Mouse (Mus musculus): Measurements from ENCODE around the gene Rsl1d1. TPM values are rescaled to one million over a fixed set of nuclear protein-coding genes. Genes with fewer than 3 reads are reported as not detected.
A peak's percentile ranks its signal among the peaks of the same experiment; 100 is the strongest.
"Not testable (repeated sequence)": the region's sequence is repeated elsewhere in the genome, so short reads cannot be mapped to it uniquely, and the experiment has no call there.

Gene Rsl1d1
- polyA plus RNA-seq, 1 experiment from 2014 or later = 212 TPM

GRCm38 (mm10) chr16:11177404-11177803 is 25.7 kb downstream of the Rsl1d1 start:
- Histone ChIP-seq H3K36me3 (no peaks in the 10 kb centered on the region), H3K9me3 (no peaks in the 10 kb centered on the region), H3K27ac (no peak overlapping the region), H3K4me3 (no peak overlapping the region), H3K27me3 (ENCODE audit: insufficient read depth, poor library complexity, severe bottlenecking) (peaks cover 9% of the 10 kb centered on the region; the same call in 1 of the 2 replicates), H3K4me1 (replicated peaks) (peaks cover 25% of the 10 kb centered on the region)
- no peak for DNase-seq (ENCODE audit: low spot score)
- WGBS = 79% methylated on average over 2 of the region's 2 CpGs

DNA sequence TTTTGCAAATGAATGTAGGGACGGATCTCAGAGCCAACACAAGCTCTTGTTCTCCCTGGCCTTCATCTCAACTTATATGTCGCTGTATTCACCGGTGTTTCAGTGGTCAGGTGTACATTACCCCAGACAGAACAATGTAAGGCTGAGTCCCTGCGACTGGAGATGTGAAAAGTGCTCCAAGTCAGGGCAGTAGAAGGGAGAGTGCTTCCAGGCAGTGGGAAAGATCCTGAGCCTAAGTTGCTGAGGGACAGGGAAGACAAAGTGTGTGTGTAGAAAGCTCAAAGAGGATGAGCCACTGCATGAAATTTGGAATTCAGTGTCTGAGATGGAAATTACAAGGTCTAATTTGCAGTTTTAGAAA is 26.3 kb downstream of the Rsl1d1 start:
- no peaks in the 10 kb centered on the region for H3K9me3 ChIP-seq
- WGBS = 6% methylated on average over 4 of the region's 4 CpGs
- H3K4me1 ChIP-seq (replicated peaks) = peaks cover 25% of the 10 kb centered on the region
- peak overlapping the region; percentile 94 for H3K27ac ChIP-seq
- peaks cover 9% of the 10 kb centered on the region; the same call in 1 of the 2 replicates for H3K27me3 ChIP-seq (ENCODE audit: insufficient read depth, poor library complexity, severe bottlenecking)
- DNase-seq (ENCODE audit: low spot score) = no peak
- H3K36me3 ChIP-seq = no peaks in the 10 kb centered on the region
- peak overlapping the region; percentile 88 for H3K4me3 ChIP-seq

DNA sequence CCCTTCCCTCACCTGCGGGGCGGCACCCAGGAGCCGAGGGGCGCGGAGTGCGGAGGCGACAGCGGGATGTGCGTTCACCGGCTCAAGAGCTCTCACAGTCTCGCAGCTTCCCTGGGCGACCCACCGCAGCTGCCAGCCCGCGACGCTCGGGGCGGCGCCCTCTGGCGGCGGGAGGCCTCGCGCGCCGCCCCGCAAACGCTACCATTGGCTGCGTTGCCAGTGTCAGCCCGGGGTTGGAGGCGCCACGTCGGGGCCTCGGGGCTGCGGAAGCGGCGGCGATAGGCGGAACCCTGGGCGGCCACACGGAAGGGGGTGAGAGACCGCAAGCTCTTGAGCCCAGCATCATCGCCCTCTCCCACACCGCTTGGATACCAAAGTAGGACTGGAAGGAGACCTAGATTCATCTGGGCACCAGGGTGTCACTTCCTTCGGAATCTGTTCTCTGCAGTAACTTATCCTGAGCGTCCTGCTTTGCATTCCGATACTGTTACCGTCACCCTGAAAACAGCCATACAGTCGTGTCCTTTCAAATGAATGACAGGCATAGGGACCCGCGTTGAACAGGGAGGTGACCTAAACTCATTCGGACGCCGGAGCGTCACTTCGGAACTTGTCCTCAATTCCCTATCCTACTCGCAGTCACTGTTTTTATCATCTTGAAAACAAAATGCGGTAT is 26.8 kb downstream of the Rsl1d1 start, which contains the start of gene Zc3h7a:
Zc3h7a (minus strand) TSS at position 186 of the 676 bp plus-strand sequence.
- Histone ChIP-seq H3K4me3 (peak within 1 kb of the TSS; percentile 88), H3K9me3 (no peaks in the 10 kb centered on the region), H3K4me1 (replicated peaks) (peaks cover 25% of the 10 kb centered on the region), H3K27me3 (ENCODE audit: insufficient read depth, poor library complexity, severe bottlenecking) (peaks cover 9% of the 10 kb centered on the region; the same call in 1 of the 2 replicates), H3K36me3 (no peaks in the 10 kb centered on the region), H3K27ac (peak within 1 kb of the TSS; percentile 94)
- DNase-seq (ENCODE audit: low spot score) = peak; percentile 91
- under 1% methylated on average over 57 of the region's 57 CpGs for WGBS

- peak; percentile 71 for DNase-seq (ENCODE audit: low spot score)
- H3K9me3 ChIP-seq = no peaks in the 10 kb centered on the region
- H3K36me3 ChIP-seq = no peaks in the 10 kb centered on the region
- peaks cover 9% of the 10 kb centered on the region; the same call in 1 of the 2 replicates for H3K27me3 ChIP-seq (ENCODE audit: insufficient read depth, poor library complexity, severe bottlenecking)
- under 1% methylated on average over 72 of the region's 72 CpGs for WGBS
- H3K27ac ChIP-seq = peak overlapping the region; percentile 94
- H3K4me1 ChIP-seq (replicated peaks) = peaks cover 25% of the 10 kb centered on the region
- H3K4me3 ChIP-seq = peak overlapping the region; percentile 88
These were observed 27.5 kb downstream of the Rsl1d1 start for GRCm38 (mm10) chr16:11175489-11176207.

DNA sequence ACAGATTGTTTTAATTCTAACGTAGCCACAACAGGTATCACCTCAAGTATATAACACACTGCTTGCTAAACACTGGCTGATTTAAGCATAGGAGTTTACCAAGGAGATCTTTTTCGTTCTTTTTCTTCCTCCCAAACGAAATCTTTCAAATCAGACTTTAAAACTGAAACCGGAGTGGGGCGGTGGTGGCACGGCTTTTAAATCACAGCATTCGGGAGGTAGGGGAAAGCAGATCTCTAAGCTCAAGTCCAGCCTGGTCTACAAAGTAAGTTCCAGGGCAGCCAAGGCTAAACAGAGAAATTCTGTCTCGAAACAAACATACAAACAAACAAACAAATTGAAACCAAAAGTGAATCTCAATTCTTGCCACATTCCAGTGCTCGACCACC is 28.0 kb downstream of the Rsl1d1 start:
- Histone ChIP-seq H3K4me1 (replicated peaks) (peaks cover 25% of the 10 kb centered on the region), H3K36me3 (no peaks in the 10 kb centered on the region), H3K27me3 (ENCODE audit: insufficient read depth, poor library complexity, severe bottlenecking) (peaks cover 9% of the 10 kb centered on the region; the same call in 1 of the 2 replicates), H3K9me3 (no peaks in the 10 kb centered on the region), H3K27ac (peak overlapping the region; percentile 94), H3K4me3 (peak overlapping the region; percentile 88)
- no peak for DNase-seq (ENCODE audit: low spot score)
- WGBS = 23% methylated on average over 9 of the region's 9 CpGs

DNA sequence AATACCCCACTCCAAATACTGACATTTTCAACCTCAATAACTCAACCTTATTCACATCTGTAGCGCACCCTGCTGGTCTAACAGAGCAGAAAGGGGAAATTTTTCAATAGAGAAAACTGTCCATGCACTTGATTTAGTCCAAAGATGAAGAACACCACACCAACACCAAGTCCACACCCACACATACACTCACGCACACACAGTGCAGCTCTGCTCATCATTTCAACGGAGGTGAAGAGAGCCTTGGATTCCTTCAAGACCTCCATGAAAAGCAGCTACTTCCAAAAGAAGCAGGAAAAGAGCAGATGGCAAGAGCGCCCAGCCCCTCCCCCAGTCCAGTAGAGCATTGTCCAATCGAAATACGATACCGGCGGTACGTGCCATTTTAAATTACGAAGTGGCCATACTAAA is 28.5 kb downstream of the Rsl1d1 start:
- Histone ChIP-seq H3K4me1 (replicated peaks) (peaks cover 25% of the 10 kb centered on the region), H3K9me3 (no peaks in the 10 kb centered on the region), H3K27ac (peak overlapping the region; percentile 94), H3K27me3 (ENCODE audit: insufficient read depth, poor library complexity, severe bottlenecking) (peaks cover 9% of the 10 kb centered on the region; the same call in 1 of the 2 replicates), H3K4me3 (peak overlapping the region; percentile 88), H3K36me3 (no peaks in the 10 kb centered on the region)
- WGBS = 14% methylated on average over 10 of the region's 10 CpGs
- DNase-seq (ENCODE audit: low spot score) = peak; percentile 68

DNA sequence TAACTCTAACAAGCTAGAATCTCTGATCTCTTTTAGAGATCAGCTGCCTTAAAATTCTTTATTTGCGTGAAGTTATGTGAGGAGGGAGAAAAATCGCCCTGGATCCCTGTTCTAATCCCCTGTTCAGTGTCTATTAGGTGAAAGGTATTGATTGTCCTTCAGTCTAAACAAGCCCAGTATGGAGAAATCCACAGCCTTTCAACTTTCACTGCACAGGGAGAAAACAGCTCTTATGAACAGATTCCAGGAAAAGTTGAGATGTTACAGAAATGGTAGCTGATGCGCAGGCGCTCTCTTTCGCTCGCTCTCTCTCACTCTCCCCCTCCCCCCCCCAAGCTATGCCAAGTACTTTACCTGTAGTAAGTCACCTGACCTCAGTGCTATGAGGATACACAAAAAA is 31.5 kb downstream of the Rsl1d1 start:
- no peak for DNase-seq (ENCODE audit: low spot score)
- Histone ChIP-seq H3K27me3 (ENCODE audit: insufficient read depth, poor library complexity, severe bottlenecking) (no peaks in the 10 kb centered on the region), H3K4me1 (replicated peaks) (peaks cover 18% of the 10 kb centered on the region), H3K9me3 (no peaks in the 10 kb centered on the region), H3K36me3 (no peaks in the 10 kb centered on the region), H3K4me3 (no peak overlapping the region), H3K27ac (no peak overlapping the region)
- 89% methylated on average over 6 of the region's 6 CpGs for WGBS

- H3K27ac ChIP-seq = no peak overlapping the region
- no peak overlapping the region for H3K4me3 ChIP-seq
- H3K27me3 ChIP-seq (ENCODE audit: insufficient read depth, poor library complexity, severe bottlenecking) = no peaks in the 10 kb centered on the region
- peaks cover 24% of the 10 kb centered on the region for H3K36me3 ChIP-seq
- no peak for DNase-seq (ENCODE audit: low spot score)
- H3K4me1 ChIP-seq (replicated peaks) = no peaks in the 10 kb centered on the region
- no peaks in the 10 kb centered on the region for H3K9me3 ChIP-seq
- WGBS = 96% methylated on average over 2 of the region's 2 CpGs
These were observed 36.7 kb downstream of the Rsl1d1 start for GRCm38 (mm10) chr16:11166431-11166830.

GRCm38 (mm10) chr16:11164695-11165255 is 38.4 kb downstream of the Rsl1d1 start:
- Histone ChIP-seq H3K36me3 (peaks cover 39% of the 10 kb centered on the region), H3K27me3 (ENCODE audit: insufficient read depth, poor library complexity, severe bottlenecking) (no peaks in the 10 kb centered on the region), H3K9me3 (no peaks in the 10 kb centered on the region), H3K27ac (no peak overlapping the region), H3K4me1 (replicated peaks) (no peaks in the 10 kb centered on the region), H3K4me3 (no peak overlapping the region)
- WGBS = 84% methylated on average over 3 of the region's 3 CpGs
- no peak for DNase-seq (ENCODE audit: low spot score)

DNA sequence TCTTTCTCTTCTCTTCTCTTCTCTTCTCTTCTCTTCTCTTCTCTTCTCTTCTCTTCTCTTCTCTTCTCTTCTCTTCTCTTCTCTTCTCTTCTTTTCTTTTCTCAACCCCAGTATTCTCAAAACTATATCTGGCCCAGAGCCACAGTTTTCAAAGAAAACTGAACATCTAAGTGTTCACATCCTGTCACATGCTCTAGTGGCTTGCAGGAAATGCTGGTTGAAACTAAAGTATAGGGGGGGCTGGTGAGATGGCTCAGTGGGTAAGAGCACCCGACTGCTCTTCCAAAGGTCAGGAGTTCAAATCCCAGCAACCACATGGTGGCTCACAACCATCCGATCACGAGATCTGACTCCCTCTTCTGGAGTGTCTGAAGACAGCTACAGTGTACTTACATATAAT is 45.4 kb downstream of the Rsl1d1 start:
- not testable (repeated sequence) for H3K4me1 ChIP-seq (replicated peaks); H3K9me3 ChIP-seq; H3K27ac ChIP-seq; DNase-seq (ENCODE audit: low spot score); H3K27me3 ChIP-seq (ENCODE audit: insufficient read depth, poor library complexity, severe bottlenecking); H3K4me3 ChIP-seq
- peaks cover 95% of the 10 kb centered on the region for H3K36me3 ChIP-seq
- 83% methylated on average over 3 of the region's 3 CpGs for WGBS

DNA sequence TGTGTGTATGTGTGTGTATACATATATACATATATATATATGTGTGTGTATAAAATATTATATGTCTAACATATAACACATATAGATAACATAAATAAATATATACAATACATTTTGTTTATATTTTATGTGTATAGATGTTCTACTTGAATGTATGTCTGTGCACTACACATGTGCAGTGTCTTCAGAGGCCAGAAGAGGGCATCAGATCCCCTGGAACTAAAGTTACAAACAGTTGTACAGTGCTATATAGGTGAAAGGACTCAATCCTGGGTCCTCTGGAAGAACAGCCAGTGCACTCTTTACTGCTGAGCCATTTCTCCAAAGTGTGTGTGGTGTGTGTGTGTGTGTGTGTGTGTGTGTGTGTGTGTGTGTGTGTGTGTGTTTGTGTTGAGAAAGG is 48.6 kb downstream of the Rsl1d1 start:
- H3K4me1 ChIP-seq (replicated peaks) = no peaks in the 10 kb centered on the region
- H3K9me3 ChIP-seq = peaks cover 7% of the 10 kb centered on the region; the same call in 1 of the 2 replicates
- no peak overlapping the region for H3K27ac ChIP-seq
- DNase-seq (ENCODE audit: low spot score) = no peak
- H3K36me3 ChIP-seq = peaks cover 91% of the 10 kb centered on the region
- no peaks in the 10 kb centered on the region for H3K27me3 ChIP-seq (ENCODE audit: insufficient read depth, poor library complexity, severe bottlenecking)
- no peak overlapping the region for H3K4me3 ChIP-seq

GRCm38 (mm10) chr16:11143706-11144483 is 59.2 kb downstream of the Rsl1d1 start:
- not testable (repeated sequence) for H3K4me3 ChIP-seq; H3K9me3 ChIP-seq; H3K27ac ChIP-seq; H3K27me3 ChIP-seq (ENCODE audit: insufficient read depth, poor library complexity, severe bottlenecking); H3K4me1 ChIP-seq (replicated peaks)
- peak; percentile 21 for DNase-seq (ENCODE audit: low spot score)
- WGBS = 16% methylated on average over 56 of the region's 56 CpGs
- peaks cover 88% of the 10 kb centered on the region for H3K36me3 ChIP-seq

Data from hindbrain, embryonic 10.5 days (tissue).